Mouse (Mus musculus): ENCODE data around the gene Stag2.

Stag2 gene

GRCm38 (mm10) chrX:42148788-42149556 is at the start of gene Stag2:
Gene Stag2 (plus strand): TSS chrX:42149317.
- DNase-seq (ENCODE audit: low read depth, low spot score) = peak; percentile 71

GRCm38 (mm10) chrX:42107137-42107536 is 42.0 kb upstream of the Stag2 start:
- no peak for DNase-seq (ENCODE audit: low read depth, low spot score)

DNA sequence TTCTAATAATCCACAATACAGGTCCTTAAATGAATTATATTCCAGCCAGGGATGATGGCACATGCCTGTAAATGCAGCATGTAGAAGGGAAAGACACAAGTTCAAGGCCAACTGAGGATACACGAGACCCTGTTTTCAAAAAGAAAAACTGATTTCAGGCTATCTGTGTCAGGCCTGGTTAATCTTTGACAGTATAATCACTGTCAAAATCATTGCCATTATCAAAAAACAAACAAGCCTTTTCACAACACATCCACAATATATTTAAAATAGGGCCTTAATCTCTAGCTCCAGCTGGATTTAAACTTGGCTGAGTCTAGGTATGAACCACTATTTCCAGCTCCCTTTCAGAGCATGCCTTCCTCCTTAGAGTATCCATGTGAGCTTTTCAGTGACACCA is 38.5 kb upstream of the Stag2 start:
- DNase-seq (ENCODE audit: low read depth, low spot score) = no peak

DNA sequence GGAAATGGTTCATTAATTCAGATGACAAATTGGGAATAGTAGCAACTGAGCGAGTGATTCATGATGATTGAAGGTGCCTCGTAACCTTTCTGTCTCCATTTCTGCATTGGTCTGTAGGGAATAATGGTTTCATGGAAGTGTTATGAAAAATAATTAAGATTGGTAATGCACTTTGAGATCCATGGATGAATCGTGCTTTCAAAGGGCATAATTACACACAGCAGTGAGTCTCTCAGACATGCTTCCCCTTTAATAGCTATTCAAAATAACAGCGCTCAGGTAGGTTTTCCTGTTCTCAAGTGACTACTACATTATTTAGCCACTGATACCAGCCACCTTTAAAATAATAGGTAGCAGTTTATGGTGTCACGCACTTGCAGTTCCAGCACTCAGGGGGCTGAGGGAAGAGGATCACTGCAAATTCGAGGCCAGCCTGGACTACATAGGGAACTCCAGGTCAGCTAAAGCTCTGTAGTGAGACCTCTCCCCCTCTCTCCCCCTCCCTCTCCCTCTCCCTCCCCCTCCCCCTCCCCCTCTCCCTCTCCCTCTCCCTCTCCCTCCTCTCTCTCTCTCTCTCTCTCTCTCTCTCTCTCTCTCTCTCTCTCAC is 29.6 kb upstream of the Stag2 start:
- DNase-seq (ENCODE audit: low read depth, low spot score) = no peak

DNA sequence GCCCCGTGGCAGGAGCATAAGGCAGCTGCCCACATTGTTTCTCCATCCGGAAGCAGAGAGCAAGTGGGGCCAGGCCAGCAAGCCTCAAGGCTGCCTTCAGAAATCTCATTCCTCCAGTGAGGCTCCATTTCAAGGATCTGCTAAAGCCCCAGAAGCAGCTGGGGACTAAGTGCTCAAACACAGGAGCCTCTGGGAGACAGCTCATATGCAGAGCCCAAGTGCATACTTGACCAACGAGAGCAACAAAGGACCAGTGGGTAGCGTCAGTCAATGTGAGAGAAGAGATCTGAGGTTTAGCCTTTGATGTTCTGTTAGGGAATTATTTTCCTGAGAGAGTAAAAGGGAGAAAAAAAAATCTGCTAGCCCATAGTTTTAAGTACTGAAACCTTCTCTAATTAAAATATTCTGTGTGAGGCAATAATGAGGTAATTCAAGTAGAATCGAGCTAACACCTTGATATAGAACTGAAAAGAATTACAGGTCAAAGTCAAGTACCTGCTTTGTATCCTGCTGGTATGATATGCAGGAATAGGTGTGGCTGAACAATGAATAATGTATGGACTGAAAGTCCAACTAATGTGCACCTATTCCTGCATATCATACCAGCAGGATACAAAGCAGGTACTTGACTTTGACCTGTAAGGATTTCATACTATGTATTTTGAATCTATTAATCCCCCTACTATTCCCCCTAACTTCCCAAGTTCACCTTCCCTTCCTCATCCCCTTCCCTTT is 24.0 kb upstream of the Stag2 start:
- no peak for DNase-seq (ENCODE audit: low read depth, low spot score)

GRCm38 (mm10) chrX:42139882-42140281 is 9.2 kb upstream of the Stag2 start:
- DNase-seq (ENCODE audit: low read depth, low spot score) = no peak

DNA sequence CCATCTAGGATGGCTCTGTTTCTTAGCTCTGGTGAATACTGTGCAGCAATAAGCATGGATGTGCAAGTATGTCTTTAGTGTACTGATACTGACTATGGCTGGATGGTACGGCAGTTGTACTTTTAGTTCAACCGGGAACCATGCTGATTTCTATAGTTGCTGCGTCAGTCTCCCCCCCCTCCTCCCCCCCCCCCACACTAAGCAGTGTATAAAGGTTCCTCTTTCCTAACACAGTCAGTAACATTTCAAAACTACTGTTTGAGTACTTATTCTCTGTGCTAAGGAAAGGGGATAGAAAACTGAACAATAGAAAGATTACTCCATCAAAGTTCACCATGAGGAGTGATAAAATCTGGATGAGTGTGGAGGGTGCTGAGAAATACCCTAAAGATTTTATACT is 6.5 kb upstream of the Stag2 start:
- DNase-seq (ENCODE audit: low read depth, low spot score) = no peak

DNA sequence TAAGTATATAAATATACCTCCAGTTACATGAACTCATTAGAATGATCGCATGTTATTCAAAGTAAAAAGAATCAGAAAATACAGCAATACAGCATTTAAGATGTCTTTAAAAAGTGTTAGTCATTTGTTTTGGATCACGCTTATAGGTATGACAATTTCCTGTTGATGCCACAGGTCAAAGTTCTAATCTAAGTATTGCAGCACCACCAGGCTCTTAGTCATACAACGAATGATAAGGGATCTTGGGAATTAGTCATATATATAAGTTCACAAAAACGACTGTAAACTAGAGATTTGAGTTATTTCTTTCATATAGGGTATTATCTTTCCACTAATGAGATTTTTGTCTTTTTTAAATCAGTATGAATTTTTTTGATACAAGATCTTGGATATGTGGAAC is 5.1 kb upstream of the Stag2 start:
- no peak for DNase-seq (ENCODE audit: low read depth, low spot score)

DNA sequence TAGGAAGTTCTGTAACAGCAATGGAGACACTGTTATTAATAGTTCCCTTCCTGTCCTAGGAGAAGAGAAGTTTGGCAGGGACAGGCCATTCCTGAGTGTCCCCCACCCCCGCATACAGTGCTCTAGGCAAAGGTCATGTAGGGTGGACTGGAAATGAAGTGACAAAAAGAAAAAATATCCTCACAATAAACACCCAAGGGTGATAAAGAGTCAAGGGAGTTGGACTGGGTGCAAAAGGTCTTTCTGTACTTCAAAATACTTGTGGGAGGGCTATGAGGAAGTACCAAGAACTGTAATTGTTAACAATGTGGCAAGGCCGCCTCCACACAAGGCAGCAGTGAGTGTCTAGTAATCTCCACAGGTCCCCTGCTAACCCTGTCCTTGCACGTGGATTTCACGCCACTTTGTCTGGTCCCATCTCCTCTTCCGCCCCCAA is 1.1 kb upstream of the Stag2 start:
- DNase-seq (ENCODE audit: low read depth, low spot score) = no peak

DNA sequence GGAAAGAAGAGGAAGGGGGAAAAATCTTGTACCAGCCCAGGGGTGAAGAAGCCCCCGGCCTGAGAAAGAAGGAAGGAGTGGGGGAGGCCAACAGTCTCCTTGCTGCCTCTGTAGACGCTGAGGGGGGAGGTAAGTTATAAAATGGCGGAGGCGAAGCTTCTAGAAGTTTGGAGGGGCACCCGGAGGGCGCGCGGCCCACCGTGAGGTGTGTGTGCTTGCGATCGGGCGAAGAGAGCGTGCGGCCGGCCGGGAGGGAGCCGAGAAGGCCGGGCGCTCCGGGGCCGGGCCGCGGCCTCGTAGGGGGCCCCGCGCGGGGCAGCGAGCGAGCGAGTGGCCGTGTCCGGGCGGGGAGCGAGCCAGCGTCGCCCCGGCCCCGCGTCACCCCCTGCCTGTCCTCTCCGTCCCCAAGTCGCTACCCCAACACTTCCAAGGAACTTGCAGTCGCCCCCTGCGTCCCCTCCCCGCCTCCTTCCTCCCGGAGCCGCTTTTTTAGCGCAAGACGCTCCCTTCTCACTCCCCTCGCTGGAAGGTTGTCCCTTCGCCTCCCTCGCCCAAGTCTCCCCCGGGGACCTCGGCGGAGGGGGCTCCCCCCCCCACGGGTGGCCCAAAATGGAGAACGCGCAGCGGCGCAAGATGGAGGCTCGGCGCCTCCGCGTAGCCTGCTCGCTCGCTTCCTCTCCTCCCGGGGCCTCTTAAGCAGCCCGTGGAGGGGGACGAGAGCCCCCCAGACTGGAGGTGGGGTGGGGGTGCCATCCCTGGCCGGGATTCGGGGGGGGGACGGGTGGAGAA is 634 bp downstream of the Stag2 start:
- peak; percentile 11 for DNase-seq (ENCODE audit: low read depth, low spot score)

DNA sequence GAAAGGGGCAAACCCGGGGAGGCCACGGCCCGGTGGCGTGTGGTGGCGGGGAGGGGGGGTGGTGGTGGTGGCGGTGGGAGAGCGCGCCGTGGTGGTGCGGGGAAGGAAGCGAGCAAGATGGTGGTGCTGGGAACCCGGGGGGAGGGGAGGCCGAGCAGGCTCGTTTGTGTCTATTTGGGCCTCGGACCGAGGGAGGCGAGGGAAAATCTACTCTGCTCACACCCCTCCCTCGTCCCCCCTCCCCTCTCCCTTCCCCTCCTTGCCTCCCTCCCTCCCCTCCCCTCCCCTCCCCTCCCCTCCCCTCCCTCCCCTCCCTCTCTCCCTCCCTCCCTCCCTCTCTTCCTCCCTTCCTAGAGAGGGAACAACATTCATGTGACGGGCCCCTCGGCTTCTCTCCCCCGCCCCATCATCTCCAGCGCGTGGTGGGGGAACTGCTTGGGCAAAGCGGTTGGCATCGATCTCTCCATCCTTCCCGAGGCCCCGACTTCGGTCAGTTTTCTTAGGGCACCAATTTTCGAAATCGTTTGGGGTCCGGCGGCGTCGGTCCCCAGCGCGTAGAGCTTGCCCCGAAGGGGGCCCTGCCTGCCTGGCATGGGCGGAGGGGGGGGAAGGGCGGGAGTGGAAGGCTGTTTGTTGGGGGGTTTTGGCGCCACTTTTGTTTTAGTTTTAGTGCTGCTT is 1.4 kb downstream of the Stag2 start:
- DNase-seq (ENCODE audit: low read depth, low spot score) = peak; percentile 87

DNA sequence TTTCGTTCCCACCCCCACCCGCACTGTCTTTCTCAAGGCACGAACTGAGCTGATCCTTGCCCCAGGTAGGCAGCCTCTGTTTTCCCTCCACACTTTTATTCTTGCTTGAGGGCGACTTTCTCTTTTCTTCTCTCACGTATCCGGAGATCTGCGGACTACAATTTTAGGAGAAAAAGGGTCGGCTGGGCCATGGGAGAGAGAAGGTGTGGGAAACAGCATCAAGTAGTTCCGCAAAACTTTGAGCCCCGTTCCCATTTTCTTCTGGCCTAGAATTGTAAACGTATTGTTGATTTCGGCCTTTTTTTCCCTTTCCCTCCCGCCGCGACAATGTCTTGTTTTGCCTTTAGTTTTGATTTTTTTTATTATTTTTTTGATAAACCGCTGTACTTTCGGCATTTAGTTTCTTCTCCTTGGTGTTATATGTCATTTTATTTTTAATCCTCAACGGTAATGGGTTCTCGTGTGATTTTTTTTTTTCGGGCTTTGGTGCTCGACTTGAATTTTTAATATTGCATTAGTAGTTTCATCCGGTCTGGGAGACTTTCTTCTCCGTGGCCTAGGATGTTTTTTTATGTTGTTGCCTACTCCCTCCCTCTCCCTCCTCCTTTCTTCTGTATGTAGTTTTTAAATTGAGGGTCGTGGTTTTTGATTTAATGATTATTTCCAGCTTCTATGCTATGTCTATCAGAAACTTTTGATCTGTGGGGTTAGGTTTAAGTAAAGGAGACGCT is 2.1 kb downstream of the Stag2 start:
- DNase-seq (ENCODE audit: low read depth, low spot score) = no peak

DNA sequence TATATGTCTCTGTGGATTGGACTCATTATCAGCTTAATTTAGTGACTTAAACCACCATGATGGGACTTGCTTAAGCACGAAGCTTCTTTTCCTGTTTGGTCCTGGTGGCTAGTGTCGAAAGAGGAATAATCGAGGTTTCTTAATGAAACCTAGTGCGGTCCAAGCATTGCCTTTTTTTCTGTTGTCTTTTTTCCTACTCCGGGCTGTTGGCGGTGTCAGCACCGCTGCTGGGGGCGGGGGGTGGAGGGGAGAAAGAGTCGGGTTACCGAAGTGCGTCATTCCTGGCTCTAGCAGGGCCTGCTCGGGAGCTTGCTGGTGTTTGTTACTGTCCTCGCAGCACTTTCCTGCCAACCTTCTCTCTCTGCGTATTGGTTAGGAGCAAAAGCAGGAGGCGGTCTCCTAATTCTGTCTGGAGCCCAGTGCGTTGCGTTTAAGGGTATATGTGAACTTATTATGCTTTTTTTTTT is 2.8 kb downstream of the Stag2 start:
- DNase-seq (ENCODE audit: low read depth, low spot score) = peak; percentile 79

GRCm38 (mm10) chrX:42153056-42153455 is 3.9 kb downstream of the Stag2 start:
- no peak for DNase-seq (ENCODE audit: low read depth, low spot score)

GRCm38 (mm10) chrX:42165455-42165854 is 16.3 kb downstream of the Stag2 start:
- no peak for DNase-seq (ENCODE audit: low read depth, low spot score)

DNA sequence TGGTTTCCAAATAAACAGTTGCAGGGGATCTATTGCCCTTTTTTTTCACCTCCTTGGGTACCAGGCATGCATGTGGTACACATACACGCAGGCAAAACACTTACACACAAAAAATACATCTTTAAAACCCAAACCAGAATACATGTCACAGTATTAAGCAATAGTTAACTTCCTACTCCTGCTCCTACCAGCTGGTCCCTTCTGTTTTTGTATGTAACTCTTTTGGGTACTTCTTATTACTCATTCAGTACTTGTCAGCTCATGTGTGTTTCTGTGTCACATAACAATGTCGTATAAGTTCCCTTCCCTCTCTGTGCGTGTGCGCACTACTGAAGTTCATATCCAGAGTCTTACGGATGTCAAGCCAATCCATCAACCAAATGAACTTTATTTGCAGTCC is 21.7 kb downstream of the Stag2 start:
- no peak for DNase-seq (ENCODE audit: low read depth, low spot score)

- DNase-seq (ENCODE audit: low read depth, low spot score) = no peak
Observed at GRCm38 (mm10) chrX:42187590-42187989, 38.5 kb downstream of the Stag2 start.

- no peak for DNase-seq (ENCODE audit: low read depth, low spot score)
Observed at GRCm38 (mm10) chrX:42188825-42189426, 39.8 kb downstream of the Stag2 start.

- no peak for DNase-seq (ENCODE audit: low read depth, low spot score)
Observed at GRCm38 (mm10) chrX:42194608-42195007, 45.5 kb downstream of the Stag2 start.

DNA sequence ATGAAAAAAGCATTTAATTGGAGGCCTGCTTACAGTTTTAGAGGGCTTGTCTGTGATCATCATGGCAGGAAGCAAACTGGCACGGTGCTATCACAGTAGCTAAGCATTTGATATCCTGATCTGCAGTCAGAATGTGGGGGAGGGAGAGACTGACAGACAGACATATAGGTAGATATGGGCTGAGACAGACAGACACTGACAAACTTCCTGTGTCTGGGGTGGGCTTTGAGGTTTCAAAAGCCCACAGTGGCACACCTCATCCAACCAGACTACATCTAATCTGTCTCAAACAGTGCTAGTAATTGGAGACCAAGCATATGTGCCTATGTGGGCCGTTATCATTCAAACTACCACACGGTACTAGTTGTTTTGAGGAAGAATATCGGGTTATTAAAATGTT is 53.4 kb downstream of the Stag2 start:
- DNase-seq (ENCODE audit: low read depth, low spot score) = no peak
